Mouse (Mus musculus) olfactory bulb, adult 2 months (tissue): Measurements from ENCODE around the gene Ociad1.

ENCODE experiments used
- CTCF ChIP-seq: fragments of 200-500 bp; IDR thresholded peaks from 2 replicates; pipeline ENCODE4 v1.5.1; 2012; ENCODE audit warnings: low read depth, mild to moderate bottlenecking, low read length, moderate library complexity; ENCODE audit not compliant: insufficient read depth
- POLR2A ChIP-seq: fragments of 200-500 bp; IDR thresholded peaks from 2 replicates; pipeline ENCODE4 v1.6.1; 2012; ENCODE audit warnings: mild to moderate bottlenecking, low read depth, low read length, moderate library complexity; ENCODE audit not compliant: insufficient read depth

- TF ChIP-seq POLR2A (no peak), CTCF (no peak)
Observed at GRCm38 (mm10) chr5:73310401-73310800, 17.8 kb downstream of the Ociad1 start.
